Mouse (Mus musculus) ES-E14 (cell line): ENCODE measurements around the gene Elovl5. TPM values are rescaled to one million over a fixed set of nuclear protein-coding genes. Genes with fewer than 3 reads are reported as not detected.

ENCODE experiments used
- DNase-seq: peaks from one replicate; pipeline ENCODE4 v3.0.0-alpha.2; 2013; ENCODE audit warnings: low read depth, low spot score
- H3K27ac ChIP-seq: 2 replicates; pipeline ENCODE4 v1.5.1; 2012; ENCODE audit warnings: low read depth, mild to moderate bottlenecking, low read length, moderate library complexity, mixed read lengths; ENCODE audit not compliant: poor library complexity, insufficient read depth, severe bottlenecking
- H3K36me3 ChIP-seq: 2 replicates; pipeline ENCODE4 v1.6.1; 2012; ENCODE audit warnings: mild to moderate bottlenecking, low read length, moderate library complexity, mixed read lengths; ENCODE audit not compliant: control insufficient read depth, poor library complexity, insufficient read depth, severe bottlenecking
- H3K4me1 ChIP-seq, 2 experiments: fragments of 150-350 bp in 1 of 2; sonication (generic) in 1 of 2; 2 replicates each; pipeline ENCODE4 v1.6.1; 2012; ENCODE audit warnings: low read length in 2 of 2, mild to moderate bottlenecking in 1 of 2, mixed read lengths in 1 of 2; ENCODE audit not compliant: control insufficient read depth in 2 of 2, insufficient read depth in 2 of 2, poor library complexity in 1 of 2
- H3K4me3 ChIP-seq, 2 experiments: fragments of 150-350 bp in 1 of 2; sonication (generic) in 1 of 2; 2 replicates each; pipeline ENCODE4 v1.5.1; 2012; ENCODE audit warnings: low read length in 2 of 2, low read depth in 1 of 2, mild to moderate bottlenecking in 1 of 2, mixed read lengths in 1 of 2; ENCODE audit not compliant: insufficient read depth in 1 of 2, poor library complexity in 1 of 2, severe bottlenecking in 1 of 2
- H3K9ac ChIP-seq: 2 replicates; pipeline ENCODE4 v1.6.1; 2012; ENCODE audit warnings: low read depth, mild to moderate bottlenecking, low read length, mixed read lengths; ENCODE audit not compliant: poor library complexity, insufficient read depth, severe bottlenecking
- H3K9me3 ChIP-seq: fragments of 150-350 bp; sonication (generic); 2 replicates; pipeline ENCODE4 v1.6.1; 2012; ENCODE audit warnings: low read depth, mild to moderate bottlenecking, low read length; ENCODE audit not compliant: control insufficient read depth, insufficient read depth
- CHD2 ChIP-seq: IDR thresholded peaks from 2 replicates; pipeline ENCODE4 v1.6.1; 2014; ENCODE audit warnings: mild to moderate bottlenecking, low read depth, low read length, inconsistent platforms
- HCFC1 ChIP-seq: IDR thresholded peaks from 2 replicates; pipeline ENCODE4 v1.6.1; 2012; ENCODE audit warnings: low read length, inconsistent platforms, borderline replicate concordance; ENCODE audit not compliant: insufficient read depth
- MAFK ChIP-seq: IDR thresholded peaks from 2 replicates; pipeline ENCODE4 v1.6.1; 2014; ENCODE audit warnings: mild to moderate bottlenecking, low read depth, low read length, inconsistent platforms; ENCODE audit not compliant: insufficient read depth
- ZC3H11A ChIP-seq: IDR thresholded peaks from 2 replicates; pipeline ENCODE4 v1.6.1; 2012; ENCODE audit warnings: low read depth, mild to moderate bottlenecking, inconsistent platforms, low read length, borderline replicate concordance
- ZNF384 ChIP-seq: IDR thresholded peaks from 2 replicates; pipeline ENCODE4 v1.6.1; 2012; ENCODE audit warnings: low read depth, low read length, inconsistent platforms
- in situ Hi-C, 2 experiments: fragments of 600-800 bp; cut with MboI; formaldehyde crosslinking; loops; one replicate each; pipeline ENCODE4 v1.15.1; 2025; ENCODE audit warnings: low sequenced_read_pairs in 2 of 2, inconsistent platforms in 1 of 2; ENCODE audit not compliant: unreplicated experiment in 2 of 2
- total RNA-seq: library from RNA; depleted of rRNA; stranded (reverse); fragments of 300-350 nt; gene quantifications from 2 replicates; pipeline ENCODE4 v1.2.3, GENCODE M21; 2012

The Elovl5 gene
- total RNA-seq, 1 experiment: 118 TPM

- Histone ChIP-seq H3K4me3 (no peak overlapping the region), H3K9me3 (no peaks in the 10 kb centered on the region), H3K27ac (no peak overlapping the region), H3K9ac (no peak overlapping the region), H3K4me1 (peaks cover 0 to 4% of the 10 kb centered on the region in 2 experiments; a peak in 2 of 4 replicates), H3K36me3 (peaks cover 2% of the 10 kb centered on the region; the same call in 1 of the 2 replicates)
- DNase-seq: no peak
- in situ Hi-C loops: no loop called here
- no peak for TF ChIP-seq ZC3H11A
- no peak for TF ChIP-seq MAFK
- no peak for TF ChIP-seq HCFC1
- no peak for TF ChIP-seq CHD2
These were observed 7.0 kb downstream of the Elovl5 start for GRCm38 (mm10) chr9:77924199-77924598.

GRCm38 (mm10) chr9:77926151-77926550 is 9.0 kb downstream of the Elovl5 start:
- Histone ChIP-seq H3K36me3 (no peaks in the 10 kb centered on the region; the same call in 1 of the 2 replicates), H3K9ac (no peak overlapping the region), H3K9me3 (no peaks in the 10 kb centered on the region), H3K27ac (no peak overlapping the region), H3K4me1 (peaks cover 0 to 5% of the 10 kb centered on the region in 2 experiments; a peak in 2 of 4 replicates), H3K4me3 (no peak overlapping the region)
- TF ChIP-seq CHD2 (no peak), ZC3H11A (no peak)
- in situ Hi-C loops: no loop called here
- no peak for DNase-seq

GRCm38 (mm10) chr9:77926911-77927310 is 9.7 kb downstream of the Elovl5 start:
- H3K27ac ChIP-seq: no peak overlapping the region
- DNase-seq: no peak
- no peak overlapping the region for H3K4me3 ChIP-seq
- peaks cover 0 to 9% of the 10 kb centered on the region in 2 experiments; a peak in 2 of 4 replicates for H3K4me1 ChIP-seq
- H3K9me3 ChIP-seq: no peaks in the 10 kb centered on the region
- no peak overlapping the region for H3K9ac ChIP-seq
- TF ChIP-seq CHD2: no peak
- no peak for TF ChIP-seq ZNF384
- no peak for TF ChIP-seq MAFK
- no peak for TF ChIP-seq ZC3H11A
- no peak for TF ChIP-seq HCFC1
- in situ Hi-C loops: no loop called here
- H3K36me3 ChIP-seq: no peaks in the 10 kb centered on the region; the same call in 1 of the 2 replicates

- Histone ChIP-seq H3K36me3 (no peaks in the 10 kb centered on the region), H3K4me3 (no peak overlapping the region), H3K9me3 (no peaks in the 10 kb centered on the region), H3K4me1 (peaks cover 0 to 9% of the 10 kb centered on the region in 2 experiments; a peak in 2 of 4 replicates), H3K27ac (no peak overlapping the region), H3K9ac (no peak overlapping the region)
- in situ Hi-C loops: no loop called here
- TF ChIP-seq HCFC1 (no peak), ZC3H11A (no peak), CHD2 (no peak), MAFK (no peak), ZNF384 (no peak)
- DNase-seq: no peak
These were observed 10.3 kb downstream of the Elovl5 start for GRCm38 (mm10) chr9:77927431-77927830.

GRCm38 (mm10) chr9:77928769-77929168 is 11.6 kb downstream of the Elovl5 start:
- Histone ChIP-seq H3K27ac (no peak overlapping the region), H3K4me1 (peaks cover 0 to 9% of the 10 kb centered on the region in 2 experiments; a peak in 2 of 4 replicates), H3K4me3 (no peak overlapping the region), H3K36me3 (no peaks in the 10 kb centered on the region), H3K9me3 (no peaks in the 10 kb centered on the region), H3K9ac (no peak overlapping the region)
- in situ Hi-C loops: no loop called here
- no peak for TF ChIP-seq MAFK
- TF ChIP-seq ZC3H11A: no peak
- TF ChIP-seq HCFC1: no peak
- TF ChIP-seq ZNF384: no peak
- TF ChIP-seq CHD2: no peak
- DNase-seq: no peak
